Mouse (Mus musculus) ES-Bruce4 (cell line): ENCODE data around the gene 6430628N08Rik.

Experiments
- CTCF ChIP-seq: IDR thresholded peaks from one replicate; pipeline ENCODE4 v1.8.1; 2011; ENCODE audit warnings: low read depth, low read length
- EP300 ChIP-seq: IDR thresholded peaks from 2 replicates; pipeline ENCODE4 v1.6.1; 2011; ENCODE audit warnings: low read depth, low read length; ENCODE audit not compliant: insufficient read depth
- POLR2A ChIP-seq: IDR thresholded peaks from one replicate; pipeline ENCODE4 v1.8.1; 2011; ENCODE audit warnings: low read length; ENCODE audit not compliant: insufficient read depth

GRCm38 (mm10) chr4:115855609-115856008, 34.9 kb upstream of the 6430628N08Rik start:
- TF ChIP-seq POLR2A (no peak), CTCF (no peak), EP300 (no peak)
